Mouse (Mus musculus) liver, embryonic 14 days (tissue): ENCODE results near the gene Vmn2r7. TPM values are rescaled to one million over a fixed set of nuclear protein-coding genes. Genes with fewer than 3 reads are reported as not detected.

Experiments
- polyA plus RNA-seq: library from polyadenylated mRNA; depleted of rRNA; stranded (reverse); fragments of >200 nt; gene quantifications from 2 replicates; pipeline ENCODE4 v1.2.3, GENCODE M21; 2012; rRNA removed

Vmn2r7 gene
- not detected in 2 replicates for polyA plus RNA-seq

DNA sequence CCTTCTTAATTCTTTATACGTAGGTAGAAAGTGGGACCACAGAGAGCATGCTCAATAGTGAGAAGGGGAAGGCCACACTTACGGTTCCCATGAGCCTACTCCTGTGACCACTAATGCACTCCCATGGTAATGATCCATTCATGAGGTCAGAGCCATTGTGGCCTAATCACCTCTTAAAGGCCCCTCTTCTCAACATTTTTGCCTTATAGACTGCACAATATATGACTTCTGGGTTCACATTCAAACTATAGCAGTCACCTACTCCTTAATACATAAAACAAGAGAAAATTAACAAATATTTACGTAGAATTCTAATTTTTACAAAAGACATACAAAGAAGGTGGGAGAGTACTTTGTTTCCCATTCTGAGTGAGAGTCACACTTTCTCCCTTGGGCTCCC lies at the start of gene Vmn2r7:
Vmn2r7 (minus strand) TSS at position 101 of the 400 bp plus-strand sequence.

